Mouse (Mus musculus) testis, adult 2 months (tissue): ENCODE measurements around the gene Dnajc2.

Source experiments
- CTCF ChIP-seq: fragments of 200-500 bp; IDR thresholded peaks from 2 replicates; pipeline ENCODE4 v1.5.1; 2012; ENCODE audit warnings: low read depth, mild to moderate bottlenecking, inconsistent platforms, low read length, moderate library complexity; ENCODE audit not compliant: control insufficient read depth, insufficient read depth, insufficient replicate concordance
- POLR2A ChIP-seq: fragments of 200-500 bp; IDR thresholded peaks from 2 replicates; pipeline ENCODE4 v1.6.1; 2012; ENCODE audit warnings: low read depth, mild to moderate bottlenecking, inconsistent platforms, low read length, moderate library complexity; ENCODE audit not compliant: control insufficient read depth

DNA sequence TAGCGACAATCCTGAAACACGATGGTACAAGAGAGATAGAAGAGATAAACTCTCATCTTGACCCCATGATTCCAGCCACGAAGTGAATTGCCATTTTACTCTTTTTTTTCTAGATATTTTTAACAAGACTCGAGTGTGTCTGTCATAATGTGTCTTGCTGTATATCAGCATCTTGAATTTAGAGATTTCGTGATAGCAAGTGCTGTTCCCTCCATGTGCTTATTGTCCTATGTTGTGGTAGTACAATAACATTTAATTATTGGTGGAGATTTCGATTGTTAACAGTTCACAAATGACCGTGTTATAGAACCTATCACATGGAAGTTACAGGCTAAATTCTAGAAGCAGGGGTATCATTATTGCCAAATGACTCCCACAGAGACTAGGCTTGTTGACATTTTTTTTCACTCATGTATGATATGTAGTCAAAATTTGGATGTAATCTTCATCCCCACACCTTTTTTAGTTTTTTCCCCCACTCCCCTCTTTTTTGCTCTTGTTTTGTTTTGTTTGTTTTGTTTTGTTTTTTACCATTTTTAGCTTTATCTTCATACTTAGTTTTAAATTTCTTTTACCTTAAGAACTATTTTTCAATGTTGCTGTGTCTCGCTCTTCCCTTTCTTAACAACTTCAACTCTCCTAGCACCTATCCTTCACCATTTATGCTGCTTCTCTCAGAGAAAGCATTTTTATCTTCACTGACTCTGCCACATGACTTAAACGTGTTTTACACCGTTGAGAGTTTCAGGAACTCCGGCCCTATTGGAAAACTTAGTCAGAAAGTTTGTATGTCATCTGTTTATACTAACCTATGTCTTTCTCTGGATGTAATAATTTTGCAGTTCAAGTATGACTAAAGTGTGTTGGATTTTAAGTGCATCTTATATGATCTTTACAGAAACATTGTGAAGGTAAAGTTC lies 2.4 kb upstream of the Dnajc2 start:
- no peak for TF ChIP-seq POLR2A
- no peak for TF ChIP-seq CTCF
